Mouse (Mus musculus): Measurements from ENCODE around the gene B4galnt1. TPM values are rescaled to one million over a fixed set of nuclear protein-coding genes. Genes with fewer than 3 reads are reported as not detected.

The B4galnt1 gene
- total and polyA plus RNA-seq, 3 experiments: 0.98 to 17.5 (median 2.3) TPM

DNA sequence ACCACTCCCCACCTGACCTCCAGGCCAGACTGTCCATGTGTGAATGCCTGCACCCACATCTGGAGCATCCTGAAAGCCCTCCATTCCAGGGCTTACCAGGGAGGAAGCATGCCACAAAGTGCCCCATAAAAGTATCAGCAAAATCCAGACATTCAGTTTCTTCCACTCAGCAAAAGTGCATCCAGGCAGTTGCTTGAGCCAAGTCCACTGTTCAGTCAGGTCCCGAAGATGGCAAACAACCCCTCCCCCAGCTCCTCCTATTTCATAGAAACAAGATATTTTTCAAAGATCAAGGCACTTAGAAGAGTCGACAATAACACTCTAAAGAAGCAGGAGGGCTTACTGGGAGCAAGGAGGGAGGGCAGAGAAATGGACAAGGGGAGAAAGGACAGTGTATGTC, 33.5 kb downstream of the B4galnt1 start:
- Histone ChIP-seq H3K9me3 (replicated peaks; ENCODE audit: low read length) (no peaks in the 10 kb centered on the region), H3K36me3 (replicated peaks in 1 of 2; ENCODE audit: control insufficient read depth in 1 of 2, insufficient read depth in 1 of 2, low read length in 1 of 2) (peaks cover 40 to 59% of the 10 kb centered on the region in 2 experiments), H3K27me3 (replicated peaks) (no peaks in the 10 kb centered on the region), H3K4me2 (ENCODE audit: insufficient read depth, low read depth, poor library complexity, severe bottlenecking) (no peak overlapping the region), H3K79me2 (replicated peaks; ENCODE audit: control insufficient read depth, extremely low read depth, insufficient read depth, poor library complexity, severe bottlenecking) (no peaks in the 10 kb centered on the region), H3K4me3 (replicated peaks in 1 of 3; ENCODE audit: low read depth in 2 of 3, low read length in 2 of 3, poor library complexity in 1 of 3) (no peak overlapping the region), H3K9ac (ENCODE audit: insufficient read depth, low read depth) (no peak overlapping the region), H3K4me1 (ENCODE audit: control insufficient read depth in 1 of 2, insufficient read depth in 2 of 2) (peaks cover 3 to 19% of the 10 kb centered on the region in 2 experiments; a peak in 3 of 4 replicates), H3K27ac (ENCODE audit: insufficient read depth, low read depth) (no peak overlapping the region)
- no peak for DNase-seq (ENCODE audit: extremely low read depth)
- TF ChIP-seq MXI1 (IDR thresholded peaks at IDR 0.05; ENCODE audit: low read depth, low read length) (no peak), ELF1 (IDR thresholded peaks at IDR 0.05; ENCODE audit: low read depth, low read length) (no peak), CHD1 (IDR thresholded peaks at IDR 0.05; ENCODE audit: low read depth, low read length) (no peak), ETS1 (conservative IDR thresholded peaks at IDR 0.05; ENCODE audit: low read depth, low read length) (no peak), MYC (IDR thresholded peaks at IDR 0.05; ENCODE audit: low read depth, low read length) (no peak), KAT2A (IDR thresholded peaks at IDR 0.05; ENCODE audit: insufficient replicate concordance, low read length) (no peak), E2F4 (IDR thresholded peaks at IDR 0.05; ENCODE audit: insufficient replicate concordance, low read depth, low read length) (no peak), MAFK (IDR thresholded peaks at IDR 0.05; ENCODE audit: insufficient replicate concordance, low read length) (no peak), ZKSCAN1 (IDR thresholded peaks at IDR 0.05; ENCODE audit: borderline replicate concordance, low read depth, low read length) (no peak), UBTF (IDR thresholded peaks at IDR 0.05; ENCODE audit: low read depth, low read length) (no peak), RAD21 (IDR thresholded peaks at IDR 0.05; ENCODE audit: low read depth, low read length) (no peak), ZMIZ1 (IDR thresholded peaks at IDR 0.05; ENCODE audit: low read depth, low read length) (no peak), BHLHE40 (IDR thresholded peaks at IDR 0.05; ENCODE audit: low read depth, low read length) (no peak), NELFE (IDR thresholded peaks at IDR 0.05; ENCODE audit: low read depth, low read length) (no peak)
- in situ Hi-C loops (cut with MboI; ENCODE audit: low pct_ligation_motif_present, low pct_unique_long_range_greater_than_20kb, low sequenced_read_pairs) (loop anchor here (5.0 kb wide), 1 partner anchor 39 kb away; no protein-coding TSS in a partner anchor), dilution Hi-C loops (cut with MboI; ENCODE audit: extremely low pct_ligation_motif_present, extremely low pct_unique_long_range_greater_than_20kb, low sequenced_read_pairs) (no loop called here)

DNA sequence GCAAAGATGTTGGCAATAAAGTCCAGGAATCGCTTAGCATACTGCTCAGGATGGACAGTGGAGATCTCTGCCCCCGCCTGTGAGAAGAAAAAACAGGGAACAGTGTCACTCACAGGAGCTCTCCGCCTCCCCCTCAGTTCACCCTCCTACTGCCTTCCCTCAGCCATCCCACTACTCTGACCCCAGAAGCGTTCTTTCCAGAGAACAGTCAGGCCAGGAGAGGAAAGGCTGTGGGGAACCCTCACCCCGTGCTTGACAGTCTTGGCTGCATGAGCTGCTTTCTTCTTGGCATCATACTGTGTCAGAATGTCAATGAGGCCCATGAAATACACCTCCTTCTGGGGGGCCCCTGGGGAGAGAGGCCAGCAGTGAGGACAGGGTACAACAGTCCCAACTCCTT, 34.0 kb downstream of the B4galnt1 start:
- H3K4me2 ChIP-seq (ENCODE audit: insufficient read depth, low read depth, poor library complexity, severe bottlenecking): no peak overlapping the region
- no peak overlapping the region for H3K27ac ChIP-seq (ENCODE audit: insufficient read depth, low read depth)
- in situ Hi-C loops (cut with MboI; ENCODE audit: low pct_ligation_motif_present, low pct_unique_long_range_greater_than_20kb, low sequenced_read_pairs): loop anchor here (5.0 kb wide), 1 partner anchor 38 kb away; no protein-coding TSS in a partner anchor
- H3K36me3 ChIP-seq (replicated peaks in 1 of 2; ENCODE audit: control insufficient read depth in 1 of 2, insufficient read depth in 1 of 2, low read length in 1 of 2): peaks cover 44 to 64% of the 10 kb centered on the region in 2 experiments
- DNase-seq (ENCODE audit: extremely low read depth): no peak
- TF ChIP-seq IRF4 (IDR thresholded peaks at IDR 0.05; ENCODE audit: low read depth, low read length): no peak
- H3K79me2 ChIP-seq (replicated peaks; ENCODE audit: control insufficient read depth, extremely low read depth, insufficient read depth, poor library complexity, severe bottlenecking): no peaks in the 10 kb centered on the region
- dilution Hi-C loops (cut with MboI; ENCODE audit: extremely low pct_ligation_motif_present, extremely low pct_unique_long_range_greater_than_20kb, low sequenced_read_pairs): no loop called here
- H3K4me1 ChIP-seq (ENCODE audit: control insufficient read depth in 1 of 2, insufficient read depth in 2 of 2): peaks cover 3 to 18% of the 10 kb centered on the region in 2 experiments; a peak in 3 of 4 replicates
- H3K4me3 ChIP-seq (replicated peaks in 1 of 3; ENCODE audit: low read depth in 2 of 3, low read length in 2 of 3, poor library complexity in 1 of 3): no peak overlapping the region
- no peaks in the 10 kb centered on the region for H3K9me3 ChIP-seq (replicated peaks; ENCODE audit: low read length)
- no peaks in the 10 kb centered on the region for H3K27me3 ChIP-seq (replicated peaks)
- no peak overlapping the region for H3K9ac ChIP-seq (ENCODE audit: insufficient read depth, low read depth)

Data from CH12.LX (cell line).